Mouse (Mus musculus) myocyte (in vitro differentiated cells): ENCODE measurements around the gene Cul1. TPM values are rescaled to one million over a fixed set of nuclear protein-coding genes. Genes with fewer than 3 reads are reported as not detected.

Source experiments
- H3K27me3 ChIP-seq: one replicate; pipeline ENCODE4 v1.6.1; 2011; ENCODE audit not compliant: control insufficient read depth, insufficient read depth, insufficient read length
- H3K36me3 ChIP-seq: one replicate; pipeline ENCODE4 v1.6.1; 2011; ENCODE audit not compliant: control insufficient read depth, insufficient read depth
- H3K4me2 ChIP-seq: one replicate; pipeline ENCODE4 v1.6.1; 2011; ENCODE audit warnings: low read depth, control low read depth
- H3K4me3 ChIP-seq: one replicate; pipeline ENCODE4 v1.5.1; 2011; ENCODE audit warnings: mild to moderate bottlenecking, control low read depth, moderate library complexity
- H3K79me2 ChIP-seq: one replicate; pipeline ENCODE4 v1.6.1; 2011; ENCODE audit not compliant: control insufficient read depth, insufficient read depth
- H3ac ChIP-seq: one replicate; pipeline ENCODE4 v1.6.1; 2011; ENCODE audit not compliant: control insufficient read depth, insufficient read length
- CEBPB ChIP-seq: IDR thresholded peaks from 2 replicates; pipeline ENCODE4 v1.6.1; 2011; ENCODE audit warnings: mild to moderate bottlenecking, moderate library complexity; ENCODE audit not compliant: poor library complexity, insufficient read depth, severe bottlenecking
- E2F4 ChIP-seq: IDR thresholded peaks from one replicate; pipeline ENCODE4 v1.6.1; 2011; ENCODE audit warnings: mild to moderate bottlenecking, control low read depth, moderate library complexity; ENCODE audit not compliant: insufficient read depth
- MAX ChIP-seq: IDR thresholded peaks from one replicate; pipeline ENCODE4 v1.6.1; 2011; ENCODE audit warnings: low read depth, mild to moderate bottlenecking, control low read depth
- MYOD1 ChIP-seq, 3 experiments: IDR thresholded peaks; one replicate each; pipeline ENCODE4 v1.6.1; 2011; ENCODE audit warnings: control low read depth in 2 of 3, low read depth in 2 of 3, mild to moderate bottlenecking in 2 of 3, moderate library complexity in 1 of 3; ENCODE audit not compliant: insufficient read length in 2 of 3, control insufficient read depth in 1 of 3
- MYOG ChIP-seq, 3 experiments: IDR thresholded peaks; one replicate each; pipeline ENCODE4 v1.6.1; 2011; ENCODE audit warnings: control low read depth in 2 of 3, low read depth in 2 of 3, mild to moderate bottlenecking in 2 of 3; ENCODE audit not compliant: insufficient read length in 2 of 3, control insufficient read depth in 1 of 3, insufficient read depth in 1 of 3
- POLR2A ChIP-seq: IDR thresholded peaks from one replicate; pipeline ENCODE4 v1.6.1; 2011; ENCODE audit warnings: low read depth, mild to moderate bottlenecking, control low read depth, moderate library complexity; ENCODE audit not compliant: insufficient read length
- POLR2AphosphoS2 ChIP-seq: IDR thresholded peaks from one replicate; pipeline ENCODE4 v1.6.1; 2011; ENCODE audit warnings: low read depth, control low read depth; ENCODE audit not compliant: insufficient read length
- REST ChIP-seq: IDR thresholded peaks from one replicate; pipeline ENCODE4 v1.6.1; 2011; ENCODE audit warnings: mild to moderate bottlenecking, control low read depth, moderate library complexity; ENCODE audit not compliant: insufficient read depth, insufficient read length
- SRF ChIP-seq: IDR thresholded peaks from one replicate; pipeline ENCODE4 v1.6.1; 2011; ENCODE audit warnings: low read depth; ENCODE audit not compliant: control insufficient read depth, insufficient read length
- TCF12 ChIP-seq: IDR thresholded peaks from one replicate; pipeline ENCODE4 v1.6.1; 2011; ENCODE audit warnings: mild to moderate bottlenecking, control low read depth; ENCODE audit not compliant: poor library complexity, insufficient read depth, severe bottlenecking
- TCF3 ChIP-seq: IDR thresholded peaks from one replicate; pipeline ENCODE4 v1.6.1; 2011; ENCODE audit warnings: low read depth, control low read depth; ENCODE audit not compliant: insufficient read length
- USF1 ChIP-seq: IDR thresholded peaks from one replicate; pipeline ENCODE4 v1.6.1; 2011; ENCODE audit warnings: low read depth, mild to moderate bottlenecking, control low read depth, moderate library complexity
- polyA plus RNA-seq: library from polyadenylated mRNA; unstranded; fragments of >200 nt; fragmentation: generic; extraction: Trizol; gene quantifications from one replicate; pipeline ENCODE4 v1.2.1, GENCODE M21; 2012; ENCODE audit warnings: missing spikeins

Gene Cul1
- polyA plus RNA-seq, 1 experiment, result 29.5 TPM

- Histone ChIP-seq H3K79me2 (peaks cover 96% of the 10 kb centered on the region), H3K4me2 (no peak overlapping the region), H3K27me3 (no peaks in the 10 kb centered on the region), H3K4me3 (no peak overlapping the region), H3K36me3 (no peaks in the 10 kb centered on the region), H3ac (no peak overlapping the region)
- TF ChIP-seq CEBPB (no peak), MAX (no peak), POLR2A (no peak)
These were observed 16.6 kb downstream of the Cul1 start for GRCm38 (mm10) chr6:47469760-47470159.

DNA sequence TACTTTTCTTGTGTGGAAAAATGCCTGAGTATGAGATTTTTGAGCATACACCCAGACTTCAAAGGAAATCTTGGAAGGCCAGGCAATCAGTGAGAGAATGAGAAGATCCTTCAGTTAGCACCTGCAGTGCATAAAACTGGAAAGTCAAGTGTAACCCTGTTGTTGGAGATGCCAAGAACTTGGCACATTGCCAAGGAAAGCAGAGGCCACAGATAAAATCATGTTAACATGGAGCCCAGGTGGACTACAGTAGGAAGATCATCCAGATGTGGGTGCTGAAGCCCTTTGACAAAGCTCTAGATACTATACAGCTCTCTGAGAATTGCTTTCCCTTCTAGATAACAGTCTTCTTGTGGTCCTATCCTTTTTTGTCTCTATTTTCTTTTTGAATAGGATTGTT, 19.2 kb downstream of the Cul1 start:
- peaks cover 96% of the 10 kb centered on the region for H3K79me2 ChIP-seq
- no peak overlapping the region for H3K4me3 ChIP-seq
- H3K36me3 ChIP-seq, result no peaks in the 10 kb centered on the region
- H3K27me3 ChIP-seq, result no peaks in the 10 kb centered on the region
- TF ChIP-seq E2F4 (no peak), TCF3 (no peak), MYOD1 (IDR thresholded peaks at IDR 0.05; ENCODE audit: control insufficient read depth in 1 of 3, insufficient read length in 2 of 3, low read depth in 2 of 3) (no peak), TCF12 (no peak)
- H3K4me2 ChIP-seq, result no peak overlapping the region
- H3ac ChIP-seq, result no peak overlapping the region

DNA sequence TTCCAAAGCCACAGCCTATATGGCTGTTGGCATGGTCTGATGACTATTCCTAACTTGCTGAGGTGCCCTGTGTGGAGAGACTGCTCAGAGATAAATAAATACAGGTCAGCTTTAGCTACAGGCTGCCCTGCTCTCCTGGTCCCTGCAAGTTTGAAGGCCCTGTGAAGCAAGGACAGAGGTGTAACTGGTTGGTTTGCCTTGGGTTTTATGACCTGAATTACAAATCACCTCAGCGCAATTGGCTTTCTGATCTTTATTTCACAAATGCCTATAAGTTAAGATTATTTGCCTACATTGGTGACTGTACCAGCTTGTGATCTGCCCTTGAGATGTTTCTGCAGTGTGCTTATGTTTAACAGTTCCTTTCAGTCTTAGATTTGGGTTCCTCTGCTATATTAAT, 28.8 kb downstream of the Cul1 start:
- TF ChIP-seq MYOD1 (IDR thresholded peaks at IDR 0.05; ENCODE audit: control insufficient read depth in 1 of 3, insufficient read length in 2 of 3, low read depth in 2 of 3) (no peak), USF1 (no peak), POLR2AphosphoS2 (no peak)
- H3K27me3 ChIP-seq, result no peaks in the 10 kb centered on the region
- H3K79me2 ChIP-seq, result peaks cover 90% of the 10 kb centered on the region
- no peak overlapping the region for H3K4me3 ChIP-seq
- H3K36me3 ChIP-seq, result peaks cover 2% of the 10 kb centered on the region
- no peak overlapping the region for H3ac ChIP-seq
- H3K4me2 ChIP-seq, result no peak overlapping the region

DNA sequence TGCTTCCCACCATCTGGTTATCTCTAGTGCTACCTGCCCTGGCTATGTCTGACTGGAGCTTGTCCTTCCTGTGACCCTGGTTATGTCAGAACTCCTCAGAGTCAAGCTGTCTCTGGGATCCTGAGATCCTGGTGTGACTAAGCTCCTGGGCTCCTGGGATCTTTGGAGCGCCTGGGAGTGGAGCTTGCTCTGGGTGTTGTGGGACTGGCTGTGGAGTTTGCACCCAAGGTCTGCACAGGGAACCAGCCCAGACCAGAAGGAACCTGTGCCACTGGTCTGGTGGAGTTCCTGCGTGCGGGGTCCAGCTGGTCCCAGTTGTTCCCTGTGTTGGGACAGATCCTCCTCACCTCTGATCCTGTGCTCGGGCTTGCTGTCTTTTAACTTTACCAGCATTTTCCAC, 41.4 kb downstream of the Cul1 start:
- H3ac ChIP-seq, result no peak overlapping the region
- H3K79me2 ChIP-seq, result peaks cover 52% of the 10 kb centered on the region
- H3K27me3 ChIP-seq, result no peaks in the 10 kb centered on the region
- peaks cover 5% of the 10 kb centered on the region for H3K36me3 ChIP-seq
- no peak overlapping the region for H3K4me3 ChIP-seq
- no peak overlapping the region for H3K4me2 ChIP-seq
- TF ChIP-seq TCF3 (no peak), TCF12 (no peak), POLR2AphosphoS2 (no peak), MYOD1 (IDR thresholded peaks at IDR 0.05; ENCODE audit: control insufficient read depth in 1 of 3, insufficient read length in 2 of 3, low read depth in 2 of 3) (no peak), E2F4 (no peak), MYOG (IDR thresholded peaks at IDR 0.05; ENCODE audit: control insufficient read depth in 1 of 3, insufficient read depth in 1 of 3, insufficient read length in 2 of 3, low read depth in 2 of 3) (no peak), USF1 (no peak), CEBPB (no peak), POLR2A (no peak), REST (no peak), SRF (no peak), MAX (no peak)

DNA sequence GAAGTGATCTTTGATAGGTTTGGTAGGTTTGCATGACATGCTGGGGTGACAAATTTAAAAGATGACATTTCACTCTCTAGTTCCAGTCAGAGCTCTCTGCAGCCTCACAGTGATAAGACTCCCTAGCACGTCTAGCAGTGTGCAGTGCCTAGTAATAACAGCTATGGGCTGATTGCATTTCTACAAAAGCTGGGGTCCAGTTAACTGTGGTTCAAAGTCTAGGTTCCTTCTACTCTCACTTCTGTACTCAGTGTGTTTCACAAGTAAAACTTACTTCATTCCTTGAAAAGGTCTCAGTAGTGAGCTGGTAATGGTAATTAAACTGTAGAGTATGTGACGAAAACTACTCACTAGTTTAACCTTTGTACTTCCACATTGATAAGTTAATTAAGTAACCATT, 66.8 kb downstream of the Cul1 start:
- TF ChIP-seq TCF3 (no peak), MYOG (IDR thresholded peaks at IDR 0.05; ENCODE audit: control insufficient read depth in 1 of 3, insufficient read depth in 1 of 3, insufficient read length in 2 of 3, low read depth in 2 of 3) (no peak), POLR2A (no peak), REST (no peak), USF1 (no peak), E2F4 (no peak), TCF12 (no peak), MAX (no peak), SRF (no peak), CEBPB (no peak), MYOD1 (IDR thresholded peaks at IDR 0.05; ENCODE audit: control insufficient read depth in 1 of 3, insufficient read length in 2 of 3, low read depth in 2 of 3) (no peak), POLR2AphosphoS2 (no peak)
- Histone ChIP-seq H3K79me2 (no peaks in the 10 kb centered on the region), H3ac (no peak overlapping the region), H3K36me3 (peaks cover 58% of the 10 kb centered on the region), H3K27me3 (no peaks in the 10 kb centered on the region), H3K4me3 (no peak overlapping the region), H3K4me2 (no peak overlapping the region)
